Mouse (Mus musculus): ENCODE data around the gene Ube2h. TPM values are rescaled to one million over a fixed set of nuclear protein-coding genes. Genes with fewer than 3 reads are reported as not detected.

Ube2h gene
- polyA plus RNA-seq, 1 experiment, result 38.3 TPM

DNA sequence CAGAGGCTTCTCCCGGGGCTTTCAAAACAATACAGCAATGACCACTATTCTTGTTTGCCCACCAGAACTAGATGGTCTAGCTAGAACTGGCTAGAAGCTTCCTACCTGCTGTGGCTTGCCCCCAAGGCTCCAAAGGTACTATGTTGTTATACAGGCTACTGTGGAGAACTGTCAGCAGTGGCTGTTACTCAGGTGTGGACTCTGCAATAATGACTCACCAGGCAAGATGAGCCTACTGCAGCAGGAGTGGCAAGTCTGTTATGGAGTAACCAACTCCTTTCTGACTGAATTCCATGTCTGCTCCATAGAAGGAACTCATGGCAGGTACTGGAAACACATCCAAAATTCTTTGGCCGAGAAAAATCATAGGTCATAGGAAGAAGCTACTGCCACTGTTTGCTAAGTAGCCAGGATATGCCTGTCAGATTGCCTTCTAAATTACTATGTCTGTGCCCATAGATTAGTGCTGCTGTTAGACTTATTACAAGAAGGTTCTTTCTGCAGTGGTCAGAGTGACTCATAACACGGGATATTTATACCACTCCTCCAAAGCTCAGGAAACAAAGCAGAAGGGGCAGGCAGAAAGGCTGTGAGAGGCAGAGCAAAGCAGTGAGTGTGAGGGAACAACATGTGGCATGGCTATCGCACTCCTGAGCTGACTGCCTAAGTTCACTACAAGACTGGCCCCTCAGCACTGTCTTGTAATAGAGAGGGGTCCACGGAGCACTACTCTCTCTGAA, 51.9 kb downstream of the Ube2h start:
- Histone ChIP-seq H3K36me3 (ENCODE audit: control insufficient read depth, insufficient read depth, low read length) (no peaks in the 10 kb centered on the region), H3K4me1 (ENCODE audit: control insufficient read depth, insufficient read depth, low read length) (no peaks in the 10 kb centered on the region), H3K27ac (ENCODE audit: insufficient read depth, low read depth, low read length) (no peak overlapping the region), H3K27me3 (replicated peaks; ENCODE audit: control insufficient read depth, insufficient read depth, low read length) (no peaks in the 10 kb centered on the region), H3K4me3 (ENCODE audit: insufficient read depth, low read depth, low read length) (no peak overlapping the region)
- TF ChIP-seq POLR2A (IDR thresholded peaks at IDR 0.05; ENCODE audit: low read depth, low read length) (no peak), CTCF (conservative IDR thresholded peaks at IDR 0.05; ENCODE audit: insufficient read depth, insufficient read length, low read depth, low read length) (no peak)
- 72% methylated on average over 5 of the region's 5 CpGs for WGBS
- peak; percentile 27 for DNase-seq

DNA sequence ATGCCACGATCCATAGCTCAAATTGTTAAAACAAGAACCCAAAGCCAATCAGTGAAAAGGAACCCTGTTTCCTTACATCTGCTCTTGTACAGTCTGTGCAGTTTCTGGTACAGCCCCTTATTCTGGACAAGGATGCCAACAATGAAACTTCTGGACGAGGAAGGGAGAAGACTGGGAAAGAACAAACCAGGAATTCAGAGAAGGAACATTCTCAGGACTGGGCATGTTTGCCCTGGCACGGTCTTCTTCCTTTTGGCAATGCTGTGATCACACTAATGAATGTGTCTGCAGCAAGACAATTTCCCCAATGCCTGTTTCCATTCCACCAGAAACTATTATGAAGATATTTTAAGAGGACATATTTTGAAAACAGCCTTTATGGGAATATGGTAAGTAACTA, 55.6 kb downstream of the Ube2h start:
- no peak for TF ChIP-seq CTCF (conservative IDR thresholded peaks at IDR 0.05; ENCODE audit: insufficient read depth, insufficient read length, low read depth, low read length)
- no peak for TF ChIP-seq POLR2A (IDR thresholded peaks at IDR 0.05; ENCODE audit: low read depth, low read length)
- no peaks in the 10 kb centered on the region for H3K4me1 ChIP-seq (ENCODE audit: control insufficient read depth, insufficient read depth, low read length)
- no peak overlapping the region for H3K27ac ChIP-seq (ENCODE audit: insufficient read depth, low read depth, low read length)
- 65% methylated on average over 3 of the region's 3 CpGs for WGBS
- H3K36me3 ChIP-seq (ENCODE audit: control insufficient read depth, insufficient read depth, low read length), result no peaks in the 10 kb centered on the region
- DNase-seq, result no peak
- H3K4me3 ChIP-seq (ENCODE audit: insufficient read depth, low read depth, low read length), result no peak overlapping the region
- H3K27me3 ChIP-seq (replicated peaks; ENCODE audit: control insufficient read depth, insufficient read depth, low read length), result no peaks in the 10 kb centered on the region

DNA sequence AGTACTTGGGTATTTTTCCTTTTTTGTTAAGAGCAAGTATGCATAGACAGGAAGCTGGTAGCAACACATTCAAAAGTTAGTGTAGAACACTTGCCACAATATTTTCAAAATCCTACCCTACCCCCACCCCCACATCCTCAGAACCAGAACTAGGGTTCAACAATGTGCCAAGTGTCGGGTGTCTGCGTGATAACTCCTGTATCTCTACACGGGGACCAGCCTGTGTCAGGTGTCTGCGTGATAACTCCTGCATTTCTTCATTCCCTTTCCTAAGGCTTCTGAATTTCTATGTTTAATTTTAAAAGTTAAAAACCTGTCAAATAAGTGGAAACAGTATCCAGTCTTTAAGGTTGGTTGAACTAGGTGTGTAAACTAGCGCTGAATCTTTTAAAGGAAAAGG, 58.4 kb downstream of the Ube2h start:
- WGBS, result 88% methylated on average over 5 of the region's 5 CpGs
- Histone ChIP-seq H3K4me1 (ENCODE audit: control insufficient read depth, insufficient read depth, low read length) (0 out of 2 replicates have a peak, but pooled peaks cover 2% of the 10 kb centered on the region), H3K27me3 (replicated peaks; ENCODE audit: control insufficient read depth, insufficient read depth, low read length) (no peaks in the 10 kb centered on the region), H3K4me3 (ENCODE audit: insufficient read depth, low read depth, low read length) (no peak overlapping the region), H3K36me3 (ENCODE audit: control insufficient read depth, insufficient read depth, low read length) (no peaks in the 10 kb centered on the region), H3K27ac (ENCODE audit: insufficient read depth, low read depth, low read length) (no peak overlapping the region)
- DNase-seq, result no peak
- TF ChIP-seq CTCF (conservative IDR thresholded peaks at IDR 0.05; ENCODE audit: insufficient read depth, insufficient read length, low read depth, low read length), result no peak
- TF ChIP-seq POLR2A (IDR thresholded peaks at IDR 0.05; ENCODE audit: low read depth, low read length), result no peak

DNA sequence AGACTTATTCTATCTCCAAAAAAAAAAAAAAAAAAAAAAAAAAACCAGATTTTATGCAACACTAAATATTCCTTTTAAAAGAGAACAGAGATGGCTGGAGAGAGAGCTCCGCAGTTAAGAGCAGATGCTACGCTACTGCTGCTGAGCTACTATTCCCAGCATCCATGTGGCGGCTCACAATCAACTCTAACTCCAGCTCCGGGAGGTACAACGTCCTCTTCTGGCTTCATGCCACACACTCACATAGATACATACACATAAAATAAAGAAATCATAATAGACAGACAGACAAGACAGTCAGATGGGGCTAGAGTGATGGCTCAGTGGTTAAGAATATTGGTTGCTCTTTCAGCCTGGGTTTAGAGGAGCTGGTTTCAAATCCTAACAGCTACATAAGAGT, 58.9 kb downstream of the Ube2h start:
- Histone ChIP-seq H3K4me3 (ENCODE audit: insufficient read depth, low read depth, low read length) (no peak overlapping the region), H3K4me1 (ENCODE audit: control insufficient read depth, insufficient read depth, low read length) (0 out of 2 replicates have a peak, but pooled peaks cover 2% of the 10 kb centered on the region), H3K36me3 (ENCODE audit: control insufficient read depth, insufficient read depth, low read length) (no peaks in the 10 kb centered on the region), H3K27ac (ENCODE audit: insufficient read depth, low read depth, low read length) (no peak overlapping the region), H3K27me3 (replicated peaks; ENCODE audit: control insufficient read depth, insufficient read depth, low read length) (no peaks in the 10 kb centered on the region)
- 86% methylated on average over 5 of the region's 5 CpGs for WGBS
- no peak for DNase-seq
- TF ChIP-seq CTCF (conservative IDR thresholded peaks at IDR 0.05; ENCODE audit: insufficient read depth, insufficient read length, low read depth, low read length), result no peak
- no peak for TF ChIP-seq POLR2A (IDR thresholded peaks at IDR 0.05; ENCODE audit: low read depth, low read length)

DNA sequence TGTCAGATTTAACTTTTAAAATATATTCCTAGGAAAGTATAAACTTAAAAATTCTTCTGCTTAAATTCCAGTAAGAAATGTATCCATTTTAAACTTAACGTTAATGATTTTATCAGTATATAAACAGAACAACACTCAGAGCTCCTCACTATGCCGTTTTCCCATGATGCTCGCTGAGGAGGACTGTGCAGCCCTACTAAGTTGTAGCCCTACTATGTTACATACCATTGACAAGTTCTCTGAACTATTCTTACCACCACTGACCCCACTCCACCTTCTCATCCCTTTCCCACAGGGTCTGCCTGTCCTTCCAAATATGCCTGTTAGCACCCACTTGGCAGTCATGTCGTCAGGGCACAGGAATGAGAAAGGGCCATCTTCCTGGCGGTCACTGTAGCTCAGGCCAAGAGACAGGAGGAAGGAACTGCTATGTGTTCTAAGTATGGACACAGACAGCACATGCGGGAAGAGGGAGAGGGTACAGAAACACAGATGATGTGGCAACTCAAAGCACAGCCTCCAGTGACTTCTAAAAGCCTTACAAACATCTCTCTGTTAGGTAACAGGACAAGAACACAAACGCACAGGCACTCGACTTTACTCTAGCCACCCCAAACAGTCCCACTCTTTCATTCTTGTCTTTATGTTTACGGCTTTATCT, 60.9 kb downstream of the Ube2h start:
- no peaks in the 10 kb centered on the region for H3K27me3 ChIP-seq (replicated peaks; ENCODE audit: control insufficient read depth, insufficient read depth, low read length)
- 76% methylated on average over 9 of the region's 9 CpGs for WGBS
- no peak for TF ChIP-seq CTCF (conservative IDR thresholded peaks at IDR 0.05; ENCODE audit: insufficient read depth, insufficient read length, low read depth, low read length)
- TF ChIP-seq POLR2A (IDR thresholded peaks at IDR 0.05; ENCODE audit: low read depth, low read length), result no peak
- H3K4me3 ChIP-seq (ENCODE audit: insufficient read depth, low read depth, low read length), result no peak overlapping the region
- DNase-seq, result no peak
- H3K36me3 ChIP-seq (ENCODE audit: control insufficient read depth, insufficient read depth, low read length), result no peaks in the 10 kb centered on the region
- H3K27ac ChIP-seq (ENCODE audit: insufficient read depth, low read depth, low read length), result no peak overlapping the region
- 0 out of 2 replicates have a peak, but pooled peaks cover 2% of the 10 kb centered on the region for H3K4me1 ChIP-seq (ENCODE audit: control insufficient read depth, insufficient read depth, low read length)

DNA sequence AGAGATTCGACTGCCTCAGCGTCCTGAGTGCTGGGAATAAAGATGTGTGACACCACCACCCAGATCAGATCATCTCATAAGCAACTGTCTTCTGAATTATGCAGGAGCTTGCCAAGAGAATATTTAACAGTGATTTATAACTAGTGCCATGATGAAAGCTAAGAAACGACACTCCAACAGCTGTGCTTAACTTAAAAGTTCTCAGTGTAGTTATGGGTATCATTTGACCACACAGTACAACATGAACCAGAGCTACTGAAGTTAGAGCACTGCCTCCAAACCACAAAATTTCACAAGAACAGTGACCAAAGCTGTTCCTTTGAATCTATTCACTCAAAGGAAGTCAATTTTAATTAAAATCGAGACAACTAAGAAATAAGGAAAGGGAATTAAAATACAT, 61.4 kb downstream of the Ube2h start:
- no peaks in the 10 kb centered on the region for H3K36me3 ChIP-seq (ENCODE audit: control insufficient read depth, insufficient read depth, low read length)
- H3K27me3 ChIP-seq (replicated peaks; ENCODE audit: control insufficient read depth, insufficient read depth, low read length), result no peaks in the 10 kb centered on the region
- 58% methylated on average over 4 of the region's 4 CpGs for WGBS
- peak; percentile 8 for DNase-seq
- 0 out of 2 replicates have a peak, but pooled peaks cover 2% of the 10 kb centered on the region for H3K4me1 ChIP-seq (ENCODE audit: control insufficient read depth, insufficient read depth, low read length)
- no peak overlapping the region for H3K4me3 ChIP-seq (ENCODE audit: insufficient read depth, low read depth, low read length)
- TF ChIP-seq POLR2A (IDR thresholded peaks at IDR 0.05; ENCODE audit: low read depth, low read length) (no peak), CTCF (conservative IDR thresholded peaks at IDR 0.05; ENCODE audit: insufficient read depth, insufficient read length, low read depth, low read length) (no peak)
- no peak overlapping the region for H3K27ac ChIP-seq (ENCODE audit: insufficient read depth, low read depth, low read length)

DNA sequence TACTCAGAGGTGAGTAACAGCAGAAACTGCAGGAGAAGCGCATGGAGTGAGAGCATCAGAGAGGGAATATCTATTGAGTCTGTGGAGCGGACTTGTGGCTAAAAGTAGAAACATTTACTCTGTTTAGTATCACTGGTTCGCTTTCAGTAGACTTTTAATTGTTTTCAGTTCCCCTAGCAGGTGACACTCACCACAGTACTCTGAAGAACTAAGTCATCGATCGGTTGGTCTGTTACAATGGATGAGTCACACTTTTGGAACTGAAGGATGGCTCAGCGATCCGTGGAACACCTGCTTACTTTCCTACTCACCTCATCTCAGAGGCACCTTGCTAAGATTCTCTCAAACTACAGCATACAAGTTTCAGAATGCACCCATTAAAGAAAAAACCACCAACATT, 64.2 kb downstream of the Ube2h start:
- no peak for TF ChIP-seq POLR2A (IDR thresholded peaks at IDR 0.05; ENCODE audit: low read depth, low read length)
- no peak for TF ChIP-seq CTCF (conservative IDR thresholded peaks at IDR 0.05; ENCODE audit: insufficient read depth, insufficient read length, low read depth, low read length)
- 0 out of 2 replicates have a peak, but pooled peaks cover 2% of the 10 kb centered on the region for H3K4me1 ChIP-seq (ENCODE audit: control insufficient read depth, insufficient read depth, low read length)
- no peaks in the 10 kb centered on the region for H3K36me3 ChIP-seq (ENCODE audit: control insufficient read depth, insufficient read depth, low read length)
- no peak for DNase-seq
- H3K4me3 ChIP-seq (ENCODE audit: insufficient read depth, low read depth, low read length), result no peak overlapping the region
- no peak overlapping the region for H3K27ac ChIP-seq (ENCODE audit: insufficient read depth, low read depth, low read length)
- WGBS, result 78% methylated on average over 7 of the region's 7 CpGs
- no peaks in the 10 kb centered on the region for H3K27me3 ChIP-seq (replicated peaks; ENCODE audit: control insufficient read depth, insufficient read depth, low read length)
